Mouse (Mus musculus): ENCODE data around the gene Cdca7l. TPM values are rescaled to one million over a fixed set of nuclear protein-coding genes. Genes with fewer than 3 reads are reported as not detected.

The Cdca7l gene
- total and polyA plus RNA-seq, 2 experiments from 2014 or later, result 4.4 to 5.9 TPM

DNA sequence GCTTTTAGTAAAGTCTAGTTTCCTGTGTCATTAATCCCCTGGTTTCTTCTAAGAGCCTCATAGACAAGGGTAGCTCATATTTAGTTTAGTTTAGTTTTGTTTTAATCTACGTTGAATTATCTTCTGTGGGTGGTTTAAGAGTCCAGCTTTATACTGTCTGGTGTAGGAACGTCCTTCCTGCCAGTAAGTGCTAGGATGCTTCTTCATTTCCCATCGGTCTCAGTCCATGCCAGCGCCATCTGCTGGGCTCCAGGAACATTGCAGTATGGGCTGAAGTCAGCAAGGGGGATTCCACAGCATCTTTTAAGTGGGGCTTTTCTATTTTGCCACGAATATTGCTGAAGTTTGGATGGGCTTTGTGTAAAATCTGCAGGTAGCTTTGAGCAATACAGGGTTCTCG is 49.2 kb downstream of the Cdca7l start:
- 21% methylated on average over 6 of the region's 6 CpGs for WGBS
- Histone ChIP-seq H3K27me3 (ENCODE audit: insufficient read depth, low read length) (no peaks in the 10 kb centered on the region), H3K9ac (replicated peaks; ENCODE audit: low read length) (no peak overlapping the region), H3K9me3 (ENCODE audit: low read length) (no peaks in the 10 kb centered on the region), H3K36me3 (ENCODE audit: insufficient read depth, low read length) (no peaks in the 10 kb centered on the region), H3K4me2 (ENCODE audit: low read depth, low read length) (no peak overlapping the region), H3K4me1 (ENCODE audit: insufficient read depth, low read length) (no peaks in the 10 kb centered on the region), H3K4me3 (ENCODE audit: low read length) (no peak overlapping the region), H3K27ac (no peak overlapping the region)
- TF ChIP-seq CTCF (IDR thresholded peaks at IDR 0.05; ENCODE audit: low read depth), result peak; percentile 94
- ATAC-seq (peak; percentile 59; the same call in 1 of the 2 replicates), DNase-seq (ENCODE audit: low spot score) (peak; percentile 65)

DNA sequence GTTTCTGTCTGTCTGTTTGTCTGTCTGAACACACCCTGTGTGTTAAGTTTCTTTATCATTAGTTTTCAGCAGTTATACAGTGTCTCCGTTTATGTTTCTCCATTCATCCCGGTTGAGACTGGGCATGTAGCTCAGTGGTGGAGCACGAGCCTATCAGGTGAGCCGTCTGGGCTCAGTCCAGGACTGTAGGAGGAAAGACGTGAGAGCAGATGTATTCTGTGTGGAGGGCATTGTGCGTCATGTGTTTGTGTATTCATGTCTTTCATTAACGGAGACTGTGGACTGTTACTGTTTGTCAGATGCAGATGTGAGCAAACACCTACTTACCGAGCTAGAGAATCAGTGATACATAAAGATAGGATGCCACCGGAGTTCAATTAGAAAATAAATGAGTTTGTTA is 52.9 kb downstream of the Cdca7l start:
- no peak for TF ChIP-seq CTCF (IDR thresholded peaks at IDR 0.05; ENCODE audit: low read depth)
- WGBS, result 74% methylated on average over 9 of the region's 9 CpGs
- no peaks in the 10 kb centered on the region for H3K9me3 ChIP-seq (ENCODE audit: low read length)

DNA sequence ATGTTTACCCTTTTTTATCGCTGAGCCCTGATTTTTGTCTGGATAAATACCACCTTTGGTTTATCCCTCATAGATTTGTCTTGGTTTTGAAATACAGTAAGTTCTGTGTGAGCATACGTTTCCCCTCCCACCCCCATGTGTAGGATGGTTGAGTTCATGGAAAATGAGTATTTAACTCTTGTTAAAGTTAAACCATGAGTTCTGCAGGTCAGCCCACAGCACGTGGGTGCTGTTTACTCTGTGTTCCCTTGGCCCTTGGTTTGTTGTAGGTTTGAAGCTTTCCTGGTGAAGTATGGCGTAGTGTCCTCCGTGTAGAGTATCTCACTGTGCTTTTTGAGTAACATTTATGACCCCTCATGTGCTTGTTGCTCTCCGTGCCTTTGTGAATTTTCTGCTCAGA is 53.8 kb downstream of the Cdca7l start:
- no peaks in the 10 kb centered on the region for H3K36me3 ChIP-seq (ENCODE audit: insufficient read depth, low read length)
- DNase-seq (ENCODE audit: low spot score) (no peak), ATAC-seq (no peak)
- no peaks in the 10 kb centered on the region for H3K4me1 ChIP-seq (ENCODE audit: insufficient read depth, low read length)
- H3K9ac ChIP-seq (replicated peaks; ENCODE audit: low read length), result no peak overlapping the region
- no peaks in the 10 kb centered on the region for H3K9me3 ChIP-seq (ENCODE audit: low read length)
- no peaks in the 10 kb centered on the region for H3K27me3 ChIP-seq (ENCODE audit: insufficient read depth, low read length)
- no peak for TF ChIP-seq CTCF (IDR thresholded peaks at IDR 0.05; ENCODE audit: low read depth)
- H3K4me3 ChIP-seq (ENCODE audit: low read length), result no peak overlapping the region
- 94% methylated on average over 6 of the region's 6 CpGs for WGBS
- H3K4me2 ChIP-seq (ENCODE audit: low read depth, low read length), result no peak overlapping the region
- no peak overlapping the region for H3K27ac ChIP-seq

More for the DNA sequence above, 52.9 kb downstream of the Cdca7l start:
- H3K9ac ChIP-seq (replicated peaks; ENCODE audit: low read length), result no peak overlapping the region
- no peak for ATAC-seq
- H3K4me1 ChIP-seq (ENCODE audit: insufficient read depth, low read length), result no peaks in the 10 kb centered on the region
- no peak overlapping the region for H3K4me2 ChIP-seq (ENCODE audit: low read depth, low read length)
- no peaks in the 10 kb centered on the region for H3K36me3 ChIP-seq (ENCODE audit: insufficient read depth, low read length)
- no peak overlapping the region for H3K27ac ChIP-seq
- H3K27me3 ChIP-seq (ENCODE audit: insufficient read depth, low read length), result no peaks in the 10 kb centered on the region
- no peak for DNase-seq (ENCODE audit: low spot score)
- H3K4me3 ChIP-seq (ENCODE audit: low read length), result no peak overlapping the region

DNA sequence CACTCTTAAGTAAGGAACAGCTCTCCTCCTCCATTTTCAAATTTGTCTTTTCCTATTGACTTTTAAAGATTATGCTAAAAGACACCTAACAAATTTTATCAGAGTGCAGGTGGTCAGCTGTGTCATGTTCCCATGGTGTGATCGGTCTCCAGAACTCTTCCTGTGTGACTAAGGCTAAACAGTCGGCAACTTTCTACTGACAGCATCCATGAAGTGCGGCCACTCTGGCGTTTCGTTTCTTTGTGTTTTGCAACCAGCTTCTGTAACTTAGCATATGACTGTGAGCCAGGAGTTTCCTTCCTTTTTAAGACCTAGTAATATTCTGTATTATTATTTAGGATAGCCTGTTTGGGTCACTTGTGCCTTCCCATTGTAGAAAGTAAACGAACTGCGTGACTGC is 56.8 kb downstream of the Cdca7l start:
- 69% methylated on average over 7 of the region's 7 CpGs for WGBS
- Histone ChIP-seq H3K4me3 (ENCODE audit: low read length) (no peak overlapping the region), H3K4me1 (ENCODE audit: insufficient read depth, low read length) (no peaks in the 10 kb centered on the region), H3K27ac (no peak overlapping the region), H3K4me2 (ENCODE audit: low read depth, low read length) (no peak overlapping the region), H3K9me3 (ENCODE audit: low read length) (no peaks in the 10 kb centered on the region), H3K27me3 (ENCODE audit: insufficient read depth, low read length) (no peaks in the 10 kb centered on the region), H3K36me3 (ENCODE audit: insufficient read depth, low read length) (no peaks in the 10 kb centered on the region), H3K9ac (replicated peaks; ENCODE audit: low read length) (no peak overlapping the region)
- no peak for TF ChIP-seq CTCF (IDR thresholded peaks at IDR 0.05; ENCODE audit: low read depth)
- ATAC-seq, result no peak
- no peak for DNase-seq (ENCODE audit: low spot score)

DNA sequence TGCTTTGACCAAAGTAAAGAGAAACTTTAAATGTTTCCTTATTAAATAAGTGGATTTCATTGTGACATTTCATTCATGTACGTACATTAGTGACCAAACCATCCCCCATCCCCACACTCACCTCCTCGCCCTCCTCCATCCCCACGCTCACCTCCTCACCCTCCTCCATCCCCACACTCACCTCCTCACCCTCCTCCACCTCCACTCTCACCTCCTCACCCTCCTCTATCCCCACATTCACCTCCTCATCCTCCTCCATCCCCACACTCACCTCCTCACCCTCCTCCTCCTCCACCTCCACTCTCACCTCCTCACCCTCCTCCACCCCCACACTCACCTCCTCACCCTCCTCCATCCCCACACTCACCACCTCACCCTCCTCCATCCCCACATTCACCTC is 57.2 kb downstream of the Cdca7l start:
- no peaks in the 10 kb centered on the region for H3K4me1 ChIP-seq (ENCODE audit: insufficient read depth, low read length)
- H3K27me3 ChIP-seq (ENCODE audit: insufficient read depth, low read length), result no peaks in the 10 kb centered on the region
- 65% methylated on average over 3 of the region's 3 CpGs for WGBS
- no peak overlapping the region for H3K4me2 ChIP-seq (ENCODE audit: low read depth, low read length)
- no peaks in the 10 kb centered on the region for H3K9me3 ChIP-seq (ENCODE audit: low read length)
- DNase-seq (ENCODE audit: low spot score) (no peak), ATAC-seq (no peak)
- no peak overlapping the region for H3K9ac ChIP-seq (replicated peaks; ENCODE audit: low read length)
- H3K4me3 ChIP-seq (ENCODE audit: low read length), result no peak overlapping the region
- no peaks in the 10 kb centered on the region for H3K36me3 ChIP-seq (ENCODE audit: insufficient read depth, low read length)
- no peak overlapping the region for H3K27ac ChIP-seq
- no peak for TF ChIP-seq CTCF (IDR thresholded peaks at IDR 0.05; ENCODE audit: low read depth)

DNA sequence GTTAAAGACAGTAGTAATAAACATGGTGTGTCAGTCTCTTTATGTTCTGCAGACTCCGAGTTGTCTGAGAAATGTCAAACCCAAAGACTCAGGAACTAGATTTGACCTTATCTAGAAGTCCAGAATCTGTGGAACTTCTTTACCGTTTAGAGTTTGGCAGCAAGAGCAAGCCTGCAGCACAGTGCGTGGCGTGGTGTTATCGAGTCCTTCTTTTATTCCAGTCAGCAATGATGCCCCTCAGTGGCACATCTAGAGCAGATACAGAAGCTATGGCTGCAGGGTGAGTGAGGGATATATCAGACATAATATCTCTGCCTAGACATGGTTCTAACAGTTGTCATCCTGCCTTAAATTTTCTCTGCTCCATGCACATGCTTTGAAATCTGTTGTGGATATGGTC is 58.6 kb downstream of the Cdca7l start:
- Histone ChIP-seq H3K4me2 (ENCODE audit: low read depth, low read length) (no peak overlapping the region), H3K27me3 (ENCODE audit: insufficient read depth, low read length) (no peaks in the 10 kb centered on the region), H3K27ac (no peak overlapping the region), H3K4me1 (ENCODE audit: insufficient read depth, low read length) (no peaks in the 10 kb centered on the region), H3K9ac (replicated peaks; ENCODE audit: low read length) (no peak overlapping the region), H3K4me3 (ENCODE audit: low read length) (no peak overlapping the region), H3K36me3 (ENCODE audit: insufficient read depth, low read length) (no peaks in the 10 kb centered on the region), H3K9me3 (ENCODE audit: low read length) (no peaks in the 10 kb centered on the region)
- ATAC-seq (no peak), DNase-seq (ENCODE audit: low spot score) (no peak)
- whole genome bisulfite sequencing, result 90% methylated on average over 5 of the region's 5 CpGs
- TF ChIP-seq CTCF (IDR thresholded peaks at IDR 0.05; ENCODE audit: low read depth), result no peak

DNA sequence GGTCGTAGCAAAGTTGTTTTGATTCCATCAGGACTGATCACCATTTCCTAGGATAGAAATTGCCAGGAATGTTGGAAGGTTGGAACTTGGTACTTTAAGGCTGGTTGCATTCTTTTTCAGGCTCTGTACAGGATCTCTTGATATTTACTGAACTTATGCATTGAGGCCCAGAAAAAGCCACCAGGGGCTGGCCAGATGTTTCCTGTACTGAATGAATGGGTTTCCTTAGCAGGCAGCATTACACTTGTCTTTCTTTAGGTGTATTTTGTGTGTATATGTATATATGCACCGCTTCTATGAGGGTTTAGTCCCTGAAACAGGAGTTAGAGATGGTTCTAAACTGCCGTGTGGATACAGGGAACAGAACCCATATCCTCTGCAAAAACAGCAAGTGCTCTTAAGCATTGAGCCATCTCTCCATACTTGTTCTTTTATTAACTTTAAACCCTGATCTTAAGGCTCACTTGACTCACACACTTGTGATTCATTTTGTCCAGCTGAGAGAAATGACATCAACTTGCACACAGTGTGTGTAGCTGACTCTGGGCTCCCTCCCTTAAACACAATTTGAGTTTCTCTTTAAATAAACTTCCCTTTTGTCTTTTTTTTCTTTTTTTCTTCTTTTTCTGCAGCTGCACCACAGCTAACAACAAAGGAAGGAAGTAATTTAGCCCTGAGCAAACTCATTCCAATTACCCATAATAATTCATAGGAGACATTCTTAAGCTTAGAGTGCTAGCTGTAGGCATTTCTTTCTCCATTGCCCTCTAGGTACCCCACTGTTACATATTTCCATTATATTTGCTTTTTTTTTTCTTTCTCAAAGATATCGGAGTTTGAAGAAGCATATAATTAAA is 63.8 kb downstream of the Cdca7l start:
- Histone ChIP-seq H3K4me3 (ENCODE audit: low read length) (no peak overlapping the region), H3K36me3 (ENCODE audit: insufficient read depth, low read length) (no peaks in the 10 kb centered on the region), H3K9ac (replicated peaks; ENCODE audit: low read length) (no peak overlapping the region), H3K27me3 (ENCODE audit: insufficient read depth, low read length) (no peaks in the 10 kb centered on the region), H3K27ac (no peak overlapping the region), H3K4me2 (ENCODE audit: low read depth, low read length) (no peak overlapping the region), H3K4me1 (ENCODE audit: insufficient read depth, low read length) (no peaks in the 10 kb centered on the region), H3K9me3 (ENCODE audit: low read length) (no peaks in the 10 kb centered on the region)
- no peak for TF ChIP-seq CTCF (IDR thresholded peaks at IDR 0.05; ENCODE audit: low read depth)
- ATAC-seq (no peak), DNase-seq (ENCODE audit: low spot score) (no peak)
- WGBS, result 86% methylated on average over 4 of the region's 4 CpGs
